Mouse (Mus musculus): ENCODE data around the gene Slc24a4. TPM values are rescaled to one million over a fixed set of nuclear protein-coding genes. Genes with fewer than 3 reads are reported as not detected.
A peak's percentile ranks its signal among the peaks of the same experiment; 100 is the strongest.

The Slc24a4 gene
- polyA plus RNA-seq, 1 experiment from 2014 or later: 0.04 TPM

DNA sequence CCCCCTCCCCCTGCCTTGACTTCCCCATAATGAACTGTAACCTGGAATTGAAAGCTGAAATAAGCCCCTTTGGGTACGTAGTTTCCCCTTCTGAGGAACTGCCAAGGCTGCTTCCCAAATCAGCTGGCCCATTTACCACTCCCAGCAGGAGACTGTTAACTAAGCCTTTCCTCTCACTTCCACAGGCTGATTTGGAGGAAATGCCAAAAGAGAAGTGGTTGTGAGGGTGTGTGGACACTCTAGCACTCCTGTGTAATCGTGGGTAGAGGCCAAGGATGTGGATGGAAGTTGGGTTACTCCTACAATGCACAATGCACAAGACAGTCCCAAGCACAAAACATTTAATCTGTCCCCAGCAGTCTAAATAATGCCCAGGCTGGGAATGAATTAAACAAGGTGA lies 153.6 kb downstream of the Slc24a4 start:
- Histone ChIP-seq H3K27ac (ENCODE audit: low read depth, low read length) (no peak overlapping the region), H3K36me3 (ENCODE audit: control insufficient read depth, insufficient read depth, low read length) (no peaks in the 10 kb centered on the region), H3K4me3 (ENCODE audit: low read depth, low read length) (peak overlapping the region; percentile 65; the same call in 1 of the 2 replicates), H3K4me1 (replicated peaks; ENCODE audit: control insufficient read depth, insufficient read depth, low read length) (peaks cover 26% of the 10 kb centered on the region), H3K4me2 (peak overlapping the region; percentile 93), H3K27me3 (replicated peaks; ENCODE audit: control insufficient read depth, insufficient read depth, low read length) (no peaks in the 10 kb centered on the region), H3K9me3 (ENCODE audit: control insufficient read depth, low read length) (peaks cover 3% of the 10 kb centered on the region; the same call in 1 of the 2 replicates), H3K9ac (ENCODE audit: low read depth, low read length) (peak overlapping the region; percentile 73; the same call in 1 of the 2 replicates)
- ATAC-seq (replicated peaks; ENCODE audit: low FRiP score): no peak
- no peak for DNase-seq (ENCODE audit: low spot score)
- 54% methylated on average over 2 of the region's 2 CpGs for WGBS

GRCm38 (mm10) chr12:102282763-102283482 lies 154.4 kb downstream of the Slc24a4 start, which contains the start of gene Rin3:
Gene Rin3, plus strand, starts transcription at chr12:102283048.
- H3K4me1 ChIP-seq (replicated peaks; ENCODE audit: control insufficient read depth, insufficient read depth, low read length): peaks cover 33% of the 10 kb centered on the region
- H3K9ac ChIP-seq (ENCODE audit: low read depth, low read length): peak within 1 kb of the TSS; percentile 73
- H3K9me3 ChIP-seq (ENCODE audit: control insufficient read depth, low read length): peaks cover 3% of the 10 kb centered on the region; the same call in 1 of the 2 replicates
- ATAC-seq (replicated peaks; ENCODE audit: low FRiP score): peak; percentile 40
- peak; percentile 70 for DNase-seq (ENCODE audit: low spot score)
- peak within 1 kb of the TSS; percentile 93 for H3K4me2 ChIP-seq
- WGBS: 1% methylated on average over 75 of the region's 75 CpGs
- no peaks in the 10 kb centered on the region for H3K27me3 ChIP-seq (replicated peaks; ENCODE audit: control insufficient read depth, insufficient read depth, low read length)
- H3K4me3 ChIP-seq (ENCODE audit: low read depth, low read length): peak within 1 kb of the TSS; percentile 65
- peak within 1 kb of the TSS; percentile 62 for H3K27ac ChIP-seq (ENCODE audit: low read depth, low read length)
- H3K36me3 ChIP-seq (ENCODE audit: control insufficient read depth, insufficient read depth, low read length): no peaks in the 10 kb centered on the region

DNA sequence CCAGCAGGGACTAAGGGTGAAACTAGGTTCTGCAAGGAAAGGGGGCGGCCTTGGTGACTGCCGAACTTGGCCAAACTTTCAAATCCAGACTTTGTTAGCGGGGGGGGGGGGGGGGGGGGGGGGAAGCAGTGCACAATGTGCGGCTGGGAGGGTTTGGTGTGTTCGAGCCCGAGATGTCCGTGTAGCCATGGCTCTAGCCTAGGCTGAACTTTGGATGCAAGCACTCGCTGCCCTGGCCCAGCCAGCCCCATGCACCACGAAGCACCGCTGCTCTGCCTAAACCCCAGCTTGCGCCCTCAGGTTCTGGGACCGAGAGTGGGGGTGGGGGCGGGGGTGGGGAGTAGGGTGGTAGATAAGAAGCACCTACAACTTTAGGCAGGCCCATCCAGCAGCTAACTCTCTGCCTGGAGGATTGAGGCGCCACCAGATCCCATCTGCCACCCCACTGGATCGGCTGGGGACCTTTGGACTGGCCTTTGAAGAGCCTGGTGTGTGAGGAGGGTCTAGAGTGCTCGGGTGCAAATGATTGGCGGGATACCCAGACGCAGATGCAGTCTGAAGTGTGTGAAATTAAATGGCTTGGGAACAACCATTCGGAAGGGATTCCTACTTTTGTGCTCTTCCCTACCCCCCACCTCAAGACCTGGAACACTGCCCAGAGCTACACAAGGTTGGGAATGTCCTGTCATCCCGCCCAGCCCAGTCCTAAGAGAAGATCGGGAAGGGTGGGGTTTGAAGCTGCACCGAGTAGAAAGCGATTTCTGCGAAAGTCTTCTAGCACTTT lies 155.1 kb downstream of the Slc24a4 start:
- H3K27ac ChIP-seq (ENCODE audit: low read depth, low read length): peak overlapping the region; percentile 62

GRCm38 (mm10) chr12:102284267-102284610 lies 155.7 kb downstream of the Slc24a4 start:
- no peaks in the 10 kb centered on the region for H3K36me3 ChIP-seq (ENCODE audit: control insufficient read depth, insufficient read depth, low read length)
- peak overlapping the region; percentile 93 for H3K4me2 ChIP-seq
- H3K4me3 ChIP-seq (ENCODE audit: low read depth, low read length): peak overlapping the region; percentile 65
- H3K9me3 ChIP-seq (ENCODE audit: control insufficient read depth, low read length): no peaks in the 10 kb centered on the region
- H3K27me3 ChIP-seq (replicated peaks; ENCODE audit: control insufficient read depth, insufficient read depth, low read length): no peaks in the 10 kb centered on the region
- H3K27ac ChIP-seq (ENCODE audit: low read depth, low read length): 0 out of 2 replicates have a peak overlapping the region, but pooled peaks have one; percentile 62
- DNase-seq (ENCODE audit: low spot score) (no peak), ATAC-seq (replicated peaks; ENCODE audit: low FRiP score) (no peak)
- peaks cover 41% of the 10 kb centered on the region for H3K4me1 ChIP-seq (replicated peaks; ENCODE audit: control insufficient read depth, insufficient read depth, low read length)
- H3K9ac ChIP-seq (ENCODE audit: low read depth, low read length): peak overlapping the region; percentile 73; the same call in 1 of the 2 replicates
- 13% methylated on average over 9 of the region's 9 CpGs for WGBS

More for the DNA sequence above, 155.1 kb downstream of the Slc24a4 start:
- Histone ChIP-seq H3K36me3 (ENCODE audit: control insufficient read depth, insufficient read depth, low read length) (no peaks in the 10 kb centered on the region), H3K4me3 (ENCODE audit: low read depth, low read length) (peak overlapping the region; percentile 65), H3K4me2 (peak overlapping the region; percentile 93), H3K27me3 (replicated peaks; ENCODE audit: control insufficient read depth, insufficient read depth, low read length) (no peaks in the 10 kb centered on the region), H3K4me1 (replicated peaks; ENCODE audit: control insufficient read depth, insufficient read depth, low read length) (peaks cover 37% of the 10 kb centered on the region), H3K9me3 (ENCODE audit: control insufficient read depth, low read length) (peaks cover under 1% of the 10 kb centered on the region; the same call in 1 of the 2 replicates), H3K9ac (ENCODE audit: low read depth, low read length) (peak overlapping the region; percentile 73)
- 4% methylated on average over 22 of the region's 24 CpGs for WGBS
- peak; percentile 62 for DNase-seq (ENCODE audit: low spot score)
- ATAC-seq (replicated peaks; ENCODE audit: low FRiP score): peak; percentile 66

- WGBS: 31% methylated on average over 3 of the region's 3 CpGs
These were observed 156.2 kb downstream of the Slc24a4 start for GRCm38 (mm10) chr12:102284618-102285159.

DNA sequence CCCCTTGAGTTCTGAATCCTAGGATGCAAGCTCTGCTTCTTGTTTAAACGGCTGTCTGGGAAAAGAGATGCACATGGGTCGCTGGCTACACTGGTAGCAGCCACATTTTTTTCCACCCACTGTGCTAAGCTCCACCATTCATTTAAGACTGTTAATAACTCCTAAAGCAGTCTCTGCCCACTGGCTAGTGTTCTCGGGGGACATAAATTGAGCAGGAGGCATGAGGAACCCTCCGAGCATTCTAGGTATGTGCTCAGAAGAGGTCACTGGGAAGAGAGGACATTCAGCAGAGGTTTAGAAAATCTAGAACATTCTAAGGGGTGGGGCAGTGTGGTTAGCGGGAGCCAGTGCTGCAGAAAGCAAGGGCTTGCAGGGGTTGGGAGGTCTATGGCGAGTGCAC lies 156.8 kb downstream of the Slc24a4 start:
- DNase-seq (ENCODE audit: low spot score) (no peak), ATAC-seq (replicated peaks; ENCODE audit: low FRiP score) (no peak)
- Histone ChIP-seq H3K9ac (ENCODE audit: low read depth, low read length) (no peak overlapping the region), H3K27me3 (replicated peaks; ENCODE audit: control insufficient read depth, insufficient read depth, low read length) (no peaks in the 10 kb centered on the region), H3K4me1 (replicated peaks; ENCODE audit: control insufficient read depth, insufficient read depth, low read length) (peaks cover 41% of the 10 kb centered on the region), H3K4me2 (no peak overlapping the region; the same call in 1 of the 2 replicates), H3K4me3 (ENCODE audit: low read depth, low read length) (no peak overlapping the region), H3K9me3 (ENCODE audit: control insufficient read depth, low read length) (no peaks in the 10 kb centered on the region), H3K27ac (ENCODE audit: low read depth, low read length) (no peak overlapping the region), H3K36me3 (ENCODE audit: control insufficient read depth, insufficient read depth, low read length) (no peaks in the 10 kb centered on the region)
- 72% methylated on average over 6 of the region's 6 CpGs for WGBS

More at GRCm38 (mm10) chr12:102284618-102285159, 156.2 kb downstream of the Slc24a4 start:
- Histone ChIP-seq H3K9me3 (ENCODE audit: control insufficient read depth, low read length) (no peaks in the 10 kb centered on the region), H3K4me3 (ENCODE audit: low read depth, low read length) (peak overlapping the region; percentile 65), H3K27me3 (replicated peaks; ENCODE audit: control insufficient read depth, insufficient read depth, low read length) (no peaks in the 10 kb centered on the region), H3K4me1 (replicated peaks; ENCODE audit: control insufficient read depth, insufficient read depth, low read length) (peaks cover 41% of the 10 kb centered on the region), H3K36me3 (ENCODE audit: control insufficient read depth, insufficient read depth, low read length) (no peaks in the 10 kb centered on the region), H3K9ac (ENCODE audit: low read depth, low read length) (no peak overlapping the region; the same call in 1 of the 2 replicates), H3K27ac (ENCODE audit: low read depth, low read length) (no peak overlapping the region), H3K4me2 (peak overlapping the region; percentile 93)
- DNase-seq (ENCODE audit: low spot score) (no peak), ATAC-seq (replicated peaks; ENCODE audit: low FRiP score) (no peak)

- H3K27me3 ChIP-seq (replicated peaks; ENCODE audit: control insufficient read depth, insufficient read depth, low read length): no peaks in the 10 kb centered on the region
- H3K9ac ChIP-seq (ENCODE audit: low read depth, low read length): no peak overlapping the region
- H3K4me2 ChIP-seq: no peak overlapping the region
- no peaks in the 10 kb centered on the region for H3K36me3 ChIP-seq (ENCODE audit: control insufficient read depth, insufficient read depth, low read length)
- H3K4me3 ChIP-seq (ENCODE audit: low read depth, low read length): no peak overlapping the region
- DNase-seq (ENCODE audit: low spot score) (no peak), ATAC-seq (replicated peaks; ENCODE audit: low FRiP score) (no peak)
- 69% methylated on average over 5 of the region's 5 CpGs for WGBS
- no peaks in the 10 kb centered on the region for H3K9me3 ChIP-seq (ENCODE audit: control insufficient read depth, low read length)
- H3K27ac ChIP-seq (ENCODE audit: low read depth, low read length): no peak overlapping the region
- peaks cover 42% of the 10 kb centered on the region for H3K4me1 ChIP-seq (replicated peaks; ENCODE audit: control insufficient read depth, insufficient read depth, low read length)
These were observed 157.2 kb downstream of the Slc24a4 start for GRCm38 (mm10) chr12:102285779-102286178.

DNA sequence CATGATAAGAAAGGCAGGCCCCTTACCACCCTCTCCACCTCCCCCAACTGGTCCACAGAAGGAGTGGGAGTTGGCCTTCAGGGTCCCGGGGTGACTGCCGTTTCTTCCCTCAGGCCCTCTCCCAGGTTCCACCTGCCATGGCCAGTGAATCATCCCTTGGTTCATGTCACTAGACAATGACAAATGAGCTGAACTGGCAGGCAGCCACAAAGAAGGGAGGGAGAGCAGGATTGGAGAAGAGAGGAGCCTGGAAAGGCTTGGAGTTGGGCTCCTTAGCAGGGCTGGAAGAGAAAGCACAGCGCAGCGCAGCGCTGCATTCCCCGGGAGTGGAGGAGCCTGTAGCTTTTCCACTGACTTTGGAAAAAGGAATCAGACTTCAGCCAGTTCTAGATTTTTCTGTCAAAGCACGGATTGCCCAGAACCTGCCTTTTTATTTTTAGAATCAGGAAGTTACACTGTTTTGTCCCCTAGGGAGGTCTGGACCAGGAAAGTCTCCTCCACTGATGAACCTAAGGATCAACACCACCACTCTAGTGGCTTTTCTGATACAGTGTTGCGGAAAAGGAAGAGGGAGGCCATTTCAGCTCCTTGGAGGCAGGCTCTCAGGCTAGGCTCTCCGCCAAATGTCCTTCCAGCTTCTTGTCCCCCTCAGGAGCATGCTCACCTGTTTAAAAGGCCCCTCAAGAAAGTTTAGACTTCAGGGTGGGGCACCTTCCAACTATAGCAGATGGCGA lies 158.3 kb downstream of the Slc24a4 start:
- ATAC-seq (replicated peaks; ENCODE audit: low FRiP score) (no peak), DNase-seq (ENCODE audit: low spot score) (no peak)
- H3K27ac ChIP-seq (ENCODE audit: low read depth, low read length): no peak overlapping the region
- no peaks in the 10 kb centered on the region for H3K27me3 ChIP-seq (replicated peaks; ENCODE audit: control insufficient read depth, insufficient read depth, low read length)
- H3K9me3 ChIP-seq (ENCODE audit: control insufficient read depth, low read length): no peaks in the 10 kb centered on the region
- no peak overlapping the region for H3K4me3 ChIP-seq (ENCODE audit: low read depth, low read length)
- 56% methylated on average over 10 of the region's 10 CpGs for WGBS
- H3K4me1 ChIP-seq (replicated peaks; ENCODE audit: control insufficient read depth, insufficient read depth, low read length): peaks cover 43% of the 10 kb centered on the region
- no peak overlapping the region for H3K4me2 ChIP-seq
- H3K9ac ChIP-seq (ENCODE audit: low read depth, low read length): no peak overlapping the region
- no peaks in the 10 kb centered on the region for H3K36me3 ChIP-seq (ENCODE audit: control insufficient read depth, insufficient read depth, low read length)
